Mouse (Mus musculus): ENCODE measurements at regions not wholly inside any gene's neighbourhood (a gene's known extent, or its start where the extent isn't known, plus 50 kb on each side); places are given as distances from the start of the nearest gene placed in this dataset.

DNA sequence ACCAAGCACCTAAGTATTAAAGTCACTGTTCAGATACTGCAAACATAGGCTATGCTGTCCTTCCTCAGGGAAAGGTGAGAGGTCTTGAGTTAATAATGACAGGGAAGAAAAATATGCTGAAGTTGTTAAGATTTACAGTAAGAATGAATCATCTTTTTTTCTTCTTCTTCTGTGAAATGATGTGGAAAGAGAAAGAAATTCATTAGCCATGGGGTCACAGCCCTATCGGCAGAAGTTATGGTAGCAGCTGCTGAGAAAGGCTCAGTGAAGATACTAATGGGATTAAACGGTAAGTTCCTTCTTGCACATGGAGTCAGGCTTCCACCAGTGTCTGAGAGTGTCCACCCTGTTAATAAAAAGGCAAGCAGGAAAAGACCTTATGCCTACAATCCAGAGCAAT is 533.9 kb upstream of the Nox3 start:
- 73% methylated on average over 2 of the region's 2 CpGs for WGBS
- Histone ChIP-seq H3K4me1 (replicated peaks; ENCODE audit: control insufficient read depth, insufficient read depth, low read length) (no peaks in the 10 kb centered on the region), H3K36me3 (ENCODE audit: control insufficient read depth, insufficient read depth) (no peaks in the 10 kb centered on the region), H3K9me3 (ENCODE audit: control insufficient read depth) (no peaks in the 10 kb centered on the region), H3K27me3 (replicated peaks; ENCODE audit: control insufficient read depth, insufficient read depth, low read length) (no peaks in the 10 kb centered on the region), H3K4me2 (replicated peaks; ENCODE audit: low read depth) (no peak overlapping the region), H3K4me3 (ENCODE audit: low read depth, low read length) (no peak overlapping the region), H3K9ac (ENCODE audit: low read depth, low read length) (no peak overlapping the region), H3K27ac (ENCODE audit: low read depth, low read length) (no peak overlapping the region)
- TF ChIP-seq CTCF (IDR thresholded peaks at IDR 0.05; ENCODE audit: low read depth), result no peak
- ATAC-seq, result no peak

DNA sequence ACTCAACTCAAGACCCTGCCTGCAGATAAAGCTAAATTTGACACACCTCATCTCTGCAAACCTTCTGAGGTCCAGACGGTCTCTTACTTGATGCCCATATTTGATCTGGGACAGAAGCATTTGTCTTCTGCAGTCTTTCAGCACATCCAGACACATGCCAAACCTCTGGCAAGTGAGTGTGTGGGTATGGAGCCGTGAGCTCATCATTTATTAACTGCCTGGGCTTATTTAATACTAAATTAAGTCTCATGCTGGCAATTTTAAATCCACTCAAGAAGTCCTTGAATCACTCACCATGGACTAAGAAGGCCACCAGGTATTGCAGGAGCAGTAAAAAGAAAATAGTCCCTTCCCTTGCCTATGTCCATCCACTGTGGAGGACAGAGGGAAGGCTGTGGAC is 554.4 kb upstream of the Nox3 start:
- Histone ChIP-seq H3K27me3 (replicated peaks; ENCODE audit: control insufficient read depth, insufficient read depth, low read length) (no peaks in the 10 kb centered on the region), H3K4me2 (replicated peaks; ENCODE audit: low read depth) (no peak overlapping the region), H3K4me1 (replicated peaks; ENCODE audit: control insufficient read depth, insufficient read depth, low read length) (no peaks in the 10 kb centered on the region), H3K27ac (ENCODE audit: low read depth, low read length) (no peak overlapping the region), H3K9ac (ENCODE audit: low read depth, low read length) (no peak overlapping the region), H3K9me3 (ENCODE audit: control insufficient read depth) (no peaks in the 10 kb centered on the region), H3K36me3 (ENCODE audit: control insufficient read depth, insufficient read depth) (no peaks in the 10 kb centered on the region), H3K4me3 (ENCODE audit: low read depth, low read length) (no peak overlapping the region)
- no peak for TF ChIP-seq CTCF (IDR thresholded peaks at IDR 0.05; ENCODE audit: low read depth)
- 88% methylated on average over 2 of the region's 2 CpGs for WGBS
- no peak for ATAC-seq

DNA sequence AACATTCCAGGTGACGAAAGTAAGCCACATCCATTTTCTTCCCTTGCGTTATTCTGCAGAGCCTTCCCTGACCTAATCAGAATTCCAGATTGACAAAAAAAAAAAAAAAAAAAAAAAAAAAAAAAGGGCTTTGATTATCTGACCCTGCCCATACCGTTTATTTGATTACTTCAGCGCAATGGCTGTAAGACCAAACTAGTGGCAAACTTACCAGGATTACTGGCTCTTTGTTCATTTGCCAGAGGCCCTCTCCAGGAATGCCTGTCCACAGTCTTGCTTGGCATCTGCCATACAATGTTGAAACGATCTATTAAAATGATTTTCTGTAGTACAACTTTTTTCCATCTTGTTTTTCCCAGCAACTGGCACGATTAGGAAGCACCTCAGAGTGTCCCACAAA is 569.4 kb upstream of the Nox3 start:
- Histone ChIP-seq H3K4me1 (replicated peaks; ENCODE audit: control insufficient read depth, insufficient read depth, low read length) (no peaks in the 10 kb centered on the region), H3K9me3 (ENCODE audit: control insufficient read depth) (no peaks in the 10 kb centered on the region), H3K9ac (ENCODE audit: low read depth, low read length) (no peak overlapping the region), H3K4me2 (replicated peaks; ENCODE audit: low read depth) (no peak overlapping the region), H3K4me3 (ENCODE audit: low read depth, low read length) (no peak overlapping the region), H3K27me3 (replicated peaks; ENCODE audit: control insufficient read depth, insufficient read depth, low read length) (no peaks in the 10 kb centered on the region), H3K36me3 (ENCODE audit: control insufficient read depth, insufficient read depth) (no peaks in the 10 kb centered on the region), H3K27ac (ENCODE audit: low read depth, low read length) (no peak overlapping the region)
- 54% methylated on average over 6 of the region's 6 CpGs for WGBS
- TF ChIP-seq CTCF (IDR thresholded peaks at IDR 0.05; ENCODE audit: low read depth), result no peak
- ATAC-seq, result no peak

DNA sequence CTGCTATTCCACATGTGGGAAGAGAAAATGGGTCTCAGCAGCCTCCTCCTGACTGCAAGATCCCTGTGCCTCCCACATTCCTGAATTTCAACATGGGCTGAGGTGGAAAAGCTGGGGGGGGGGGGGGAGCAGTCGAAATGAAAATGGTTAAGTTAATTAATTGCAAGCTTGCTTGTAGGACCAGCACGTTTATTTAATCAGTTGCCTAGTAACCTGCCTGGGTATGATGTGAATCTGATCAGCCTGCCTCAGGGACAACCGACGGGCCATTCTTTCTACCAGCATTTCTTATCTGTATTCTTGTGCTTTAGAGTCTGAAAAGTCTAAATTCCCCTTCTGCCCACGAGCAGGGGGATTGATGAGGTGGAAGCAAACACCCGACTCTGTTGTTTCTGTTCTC is 569.9 kb upstream of the Nox3 start:
- H3K36me3 ChIP-seq (ENCODE audit: control insufficient read depth, insufficient read depth), result no peaks in the 10 kb centered on the region
- no peaks in the 10 kb centered on the region for H3K27me3 ChIP-seq (replicated peaks; ENCODE audit: control insufficient read depth, insufficient read depth, low read length)
- no peak overlapping the region for H3K27ac ChIP-seq (ENCODE audit: low read depth, low read length)
- ATAC-seq, result no peak
- H3K9me3 ChIP-seq (ENCODE audit: control insufficient read depth), result no peaks in the 10 kb centered on the region
- no peak overlapping the region for H3K4me3 ChIP-seq (ENCODE audit: low read depth, low read length)
- H3K4me2 ChIP-seq (replicated peaks; ENCODE audit: low read depth), result no peak overlapping the region
- no peak overlapping the region for H3K9ac ChIP-seq (ENCODE audit: low read depth, low read length)
- H3K4me1 ChIP-seq (replicated peaks; ENCODE audit: control insufficient read depth, insufficient read depth, low read length), result no peaks in the 10 kb centered on the region
- 8% methylated on average over 6 of the region's 6 CpGs for WGBS
- TF ChIP-seq CTCF (IDR thresholded peaks at IDR 0.05; ENCODE audit: low read depth), result no peak

DNA sequence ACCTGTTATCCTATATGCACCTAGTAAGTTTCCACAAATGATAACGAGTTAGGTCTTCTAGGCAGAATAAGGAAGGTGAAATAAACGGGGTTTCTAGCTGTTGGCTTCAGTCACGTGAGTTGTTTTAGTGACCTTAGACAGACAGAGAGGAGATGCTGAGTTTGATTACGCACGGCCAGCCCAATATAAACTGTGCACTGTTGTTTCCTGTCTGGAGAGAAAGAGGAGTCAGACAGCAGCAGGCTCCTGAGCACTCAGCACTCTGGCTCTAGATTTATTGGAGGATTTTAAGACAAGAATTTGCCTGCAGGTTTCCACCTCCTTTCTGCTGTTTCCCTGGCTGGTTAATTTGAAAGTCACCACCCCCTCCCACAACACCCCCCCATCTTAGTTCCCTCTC is 570.4 kb upstream of the Nox3 start:
- no peak for TF ChIP-seq CTCF (IDR thresholded peaks at IDR 0.05; ENCODE audit: low read depth)
- Histone ChIP-seq H3K27ac (ENCODE audit: low read depth, low read length) (no peak overlapping the region), H3K4me3 (ENCODE audit: low read depth, low read length) (no peak overlapping the region), H3K4me1 (replicated peaks; ENCODE audit: control insufficient read depth, insufficient read depth, low read length) (no peaks in the 10 kb centered on the region), H3K9me3 (ENCODE audit: control insufficient read depth) (no peaks in the 10 kb centered on the region), H3K9ac (ENCODE audit: low read depth, low read length) (no peak overlapping the region), H3K36me3 (ENCODE audit: control insufficient read depth, insufficient read depth) (no peaks in the 10 kb centered on the region), H3K27me3 (replicated peaks; ENCODE audit: control insufficient read depth, insufficient read depth, low read length) (no peaks in the 10 kb centered on the region), H3K4me2 (replicated peaks; ENCODE audit: low read depth) (no peak overlapping the region)
- 9% methylated on average over 5 of the region's 5 CpGs for WGBS
- ATAC-seq, result no peak

DNA sequence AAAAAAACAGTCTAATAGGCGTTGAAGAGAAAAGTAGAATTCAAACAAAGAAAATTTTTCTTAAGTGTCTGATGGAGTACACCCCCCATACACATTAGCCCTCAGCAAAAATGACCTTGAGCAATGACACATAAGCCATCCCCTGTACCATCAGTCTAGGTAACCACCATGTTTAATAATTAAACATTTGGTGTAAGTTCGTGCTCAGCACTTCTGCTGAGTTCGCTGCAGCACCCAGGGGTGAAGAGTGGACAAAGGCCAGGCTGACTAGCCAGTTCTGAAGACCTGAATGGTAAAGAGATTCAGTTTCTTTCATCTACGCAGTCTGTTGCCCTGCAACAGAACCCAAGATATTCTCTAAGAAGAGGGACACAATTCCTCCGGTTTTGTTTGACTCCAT is 572.3 kb upstream of the Nox3 start:
- no peak overlapping the region for H3K27ac ChIP-seq (ENCODE audit: low read depth, low read length)
- no peak overlapping the region for H3K4me2 ChIP-seq (replicated peaks; ENCODE audit: low read depth)
- ATAC-seq, result no peak
- no peaks in the 10 kb centered on the region for H3K36me3 ChIP-seq (ENCODE audit: control insufficient read depth, insufficient read depth)
- WGBS, result 59% methylated on average over 5 of the region's 5 CpGs
- H3K9ac ChIP-seq (ENCODE audit: low read depth, low read length), result no peak overlapping the region
- H3K9me3 ChIP-seq (ENCODE audit: control insufficient read depth), result no peaks in the 10 kb centered on the region
- no peak for TF ChIP-seq CTCF (IDR thresholded peaks at IDR 0.05; ENCODE audit: low read depth)
- H3K4me1 ChIP-seq (replicated peaks; ENCODE audit: control insufficient read depth, insufficient read depth, low read length), result no peaks in the 10 kb centered on the region
- no peaks in the 10 kb centered on the region for H3K27me3 ChIP-seq (replicated peaks; ENCODE audit: control insufficient read depth, insufficient read depth, low read length)
- no peak overlapping the region for H3K4me3 ChIP-seq (ENCODE audit: low read depth, low read length)

DNA sequence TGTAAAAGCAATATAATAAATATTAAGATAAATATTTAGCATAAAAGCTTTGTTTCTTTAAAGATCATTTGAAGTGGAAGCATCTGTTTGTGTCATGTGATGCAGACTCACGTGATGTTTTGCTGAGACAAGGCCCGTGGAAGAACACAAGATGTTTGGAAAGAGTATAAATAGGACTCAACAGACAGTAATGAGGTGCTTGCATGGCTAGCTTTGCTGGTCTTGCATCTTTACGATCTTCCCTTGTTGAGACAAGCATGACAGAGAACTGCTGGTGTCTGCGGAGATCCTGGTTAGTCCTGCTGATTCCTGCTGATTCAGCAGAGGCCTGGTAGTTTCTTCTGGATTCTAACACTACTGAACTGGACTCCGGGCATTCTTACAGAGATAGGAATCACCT is 576.4 kb upstream of the Nox3 start:
- 62% methylated on average over 5 of the region's 5 CpGs for WGBS
- ATAC-seq, result no peak

More for the DNA sequence above, 576.4 kb upstream of the Nox3 start:
- Histone ChIP-seq H3K27ac (ENCODE audit: low read depth, low read length) (no peak overlapping the region), H3K4me2 (replicated peaks; ENCODE audit: low read depth) (no peak overlapping the region), H3K36me3 (ENCODE audit: control insufficient read depth, insufficient read depth) (no peaks in the 10 kb centered on the region), H3K4me3 (ENCODE audit: low read depth, low read length) (no peak overlapping the region), H3K4me1 (replicated peaks; ENCODE audit: control insufficient read depth, insufficient read depth, low read length) (no peaks in the 10 kb centered on the region), H3K9ac (ENCODE audit: low read depth, low read length) (no peak overlapping the region), H3K9me3 (ENCODE audit: control insufficient read depth) (no peaks in the 10 kb centered on the region), H3K27me3 (replicated peaks; ENCODE audit: control insufficient read depth, insufficient read depth, low read length) (no peaks in the 10 kb centered on the region)
- no peak for TF ChIP-seq CTCF (IDR thresholded peaks at IDR 0.05; ENCODE audit: low read depth)
